Mouse (Mus musculus) heart, embryonic 13.5 days (tissue): ENCODE results near the gene Tbc1d1. TPM values are rescaled to one million over a fixed set of nuclear protein-coding genes. Genes with fewer than 3 reads are reported as not detected.
A peak's percentile ranks its signal among the peaks of the same experiment; 100 is the strongest.

Experiments
- ATAC-seq: fragments of 200-750 bp; cut with Nextera tagmentation; 2 replicates; pipeline ENCODE4 v1.8.0; 2017; ENCODE audit warnings: moderate TSS enrichment; ENCODE audit not compliant: insufficient number of reproducible peaks, low FRiP score, low TSS enrichment; ENCODE audit errors: extremely low read depth
- H3K27ac ChIP-seq: fragments of 300-500 bp; sonication (generic); replicated peaks from 2 replicates; pipeline ENCODE4 v1.5.1; 2015; ENCODE audit warnings: moderate library complexity, mild to moderate bottlenecking, inconsistent platforms
- H3K27me3 ChIP-seq: fragments of 300-500 bp; sonication (generic); replicated peaks from 2 replicates; pipeline ENCODE4 v1.6.1; 2015; ENCODE audit warnings: mild to moderate bottlenecking, inconsistent platforms
- H3K36me3 ChIP-seq: fragments of 300-500 bp; sonication (generic); 2 replicates; pipeline ENCODE4 v1.6.1; 2015; ENCODE audit warnings: mild to moderate bottlenecking, inconsistent platforms
- H3K4me1 ChIP-seq: fragments of 300-500 bp; sonication (generic); 2 replicates; pipeline ENCODE4 v1.6.1; 2015; ENCODE audit warnings: inconsistent platforms
- H3K4me2 ChIP-seq: fragments of 300-500 bp; sonication (generic); 2 replicates; pipeline ENCODE4 v1.6.1; 2015; ENCODE audit warnings: inconsistent platforms, mild to moderate bottlenecking, moderate library complexity
- H3K4me3 ChIP-seq: fragments of 300-500 bp; sonication (generic); 2 replicates; pipeline ENCODE4 v1.5.1; 2015; ENCODE audit warnings: moderate library complexity, mild to moderate bottlenecking, inconsistent platforms
- H3K9ac ChIP-seq: fragments of 300-500 bp; sonication (generic); 2 replicates; pipeline ENCODE4 v1.6.1; 2015; ENCODE audit warnings: inconsistent platforms, mild to moderate bottlenecking, moderate library complexity
- H3K9me3 ChIP-seq: fragments of 300-500 bp; sonication (generic); 2 replicates; pipeline ENCODE4 v1.6.1; 2016; ENCODE audit warnings: inconsistent platforms
- WGBS: fragments of 180-500 bp; shearing (Covaris S2); methylation state at CpG from one replicate; pipeline ENCODE4 v1.1.7; 2015; ENCODE audit warnings: mixed read lengths; 5-methylcytosine and 5-hydroxymethylcytosine counted together
- polyA plus RNA-seq: library from polyadenylated mRNA; unstranded; fragments of >200 nt; fragmentation: Nextera tagmentation; extraction: Ambion mirVana; gene quantifications from 2 replicates; pipeline ENCODE4 v1.2.1, GENCODE M21; 2015

Gene Tbc1d1
- polyA plus RNA-seq, 1 experiment from 2014 or later: 25.4 TPM

DNA sequence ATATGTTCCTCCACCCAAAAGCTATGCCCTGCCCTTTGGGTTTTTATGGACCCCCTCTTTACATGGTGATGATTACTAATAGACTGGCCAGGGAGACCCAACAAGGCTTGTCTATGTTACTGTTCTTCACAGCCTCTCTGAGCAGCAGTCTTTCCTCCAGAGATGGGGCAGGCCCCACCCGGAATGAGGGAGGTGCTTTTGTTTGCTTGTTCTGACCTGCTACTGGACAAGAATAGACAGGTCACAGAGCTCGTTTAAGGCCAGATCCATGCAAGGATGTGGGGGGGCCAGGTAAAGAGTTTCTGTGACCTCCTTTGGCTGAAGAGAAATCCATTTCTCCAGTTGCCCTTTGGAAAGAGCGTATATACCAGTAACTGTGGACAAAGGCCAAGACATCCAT, 72.1 kb downstream of the Tbc1d1 start:
- H3K36me3 ChIP-seq: no peaks in the 10 kb centered on the region
- no peaks in the 10 kb centered on the region for H3K9me3 ChIP-seq
- no peak overlapping the region for H3K9ac ChIP-seq
- peaks cover 30% of the 10 kb centered on the region for H3K4me1 ChIP-seq
- H3K27me3 ChIP-seq: no peaks in the 10 kb centered on the region
- no peak overlapping the region for H3K4me2 ChIP-seq
- H3K27ac ChIP-seq: no peak overlapping the region
- 64% methylated on average over 3 of the region's 3 CpGs for WGBS
- no peak overlapping the region for H3K4me3 ChIP-seq
- no peak for ATAC-seq

DNA sequence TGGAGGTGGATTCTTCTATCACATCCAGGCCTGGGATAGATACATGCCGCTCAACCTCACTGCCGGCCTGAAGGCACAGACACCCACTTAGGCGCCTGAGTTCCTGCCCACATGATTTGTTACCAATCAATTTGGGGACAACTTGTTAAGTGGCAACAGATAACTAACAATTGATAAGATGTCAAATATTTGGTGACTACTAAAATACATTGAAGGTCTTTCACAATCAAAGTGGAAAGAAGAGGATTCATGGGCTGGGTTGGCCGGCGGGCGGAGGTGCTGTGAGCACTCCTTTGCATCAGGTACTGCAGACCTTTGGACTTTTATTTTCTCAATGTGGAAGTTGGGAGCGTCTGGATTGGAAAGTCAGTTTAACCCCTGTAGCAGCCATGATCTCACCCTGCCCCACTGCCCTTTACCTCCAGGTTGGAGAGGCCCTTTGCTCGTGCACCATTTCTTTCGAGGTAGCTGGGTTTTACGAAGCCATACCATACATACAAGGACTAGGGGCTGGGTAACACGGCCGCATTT, 73.3 kb downstream of the Tbc1d1 start:
- Histone ChIP-seq H3K36me3 (no peaks in the 10 kb centered on the region), H3K27ac (0 out of 2 replicates have a peak overlapping the region, but pooled peaks have one; percentile 8), H3K4me2 (peak overlapping the region; percentile 95), H3K9me3 (no peaks in the 10 kb centered on the region), H3K27me3 (no peaks in the 10 kb centered on the region), H3K9ac (peak overlapping the region; percentile 92), H3K4me1 (peaks cover 38% of the 10 kb centered on the region), H3K4me3 (peak overlapping the region; percentile 84)
- ATAC-seq: no peak
- 39% methylated on average over 12 of the region's 12 CpGs for WGBS

DNA sequence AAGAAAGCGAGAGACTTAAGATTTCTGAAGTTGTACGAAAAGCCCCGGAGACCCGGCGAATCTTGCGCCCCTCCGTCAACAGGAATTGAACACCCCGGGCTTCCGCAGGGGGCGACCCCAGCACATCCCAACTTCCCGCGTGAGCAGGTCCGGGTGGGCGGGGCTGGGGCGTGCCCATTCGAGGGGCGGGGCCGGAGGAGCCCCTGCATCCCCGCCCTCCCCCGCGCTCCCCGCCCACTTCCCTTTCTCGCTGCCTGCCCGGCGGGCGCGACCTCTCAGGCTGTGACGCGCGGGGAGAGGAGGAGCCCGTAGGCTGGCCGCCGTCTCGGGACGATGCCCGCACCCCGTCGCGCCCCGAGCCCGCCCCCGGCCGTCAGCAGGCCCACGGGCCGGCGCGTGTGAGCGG, 74.0 kb downstream of the Tbc1d1 start:
- peak overlapping the region; percentile 84 for H3K4me3 ChIP-seq
- H3K27me3 ChIP-seq: no peaks in the 10 kb centered on the region
- H3K36me3 ChIP-seq: no peaks in the 10 kb centered on the region
- peak overlapping the region; percentile 73 for H3K27ac ChIP-seq
- peak overlapping the region; percentile 92 for H3K9ac ChIP-seq
- H3K4me2 ChIP-seq: peak overlapping the region; percentile 95
- H3K4me1 ChIP-seq: peaks cover 40% of the 10 kb centered on the region
- WGBS: 1% methylated on average over 33 of the region's 48 CpGs
- peak; percentile 87 for ATAC-seq
- H3K9me3 ChIP-seq: no peaks in the 10 kb centered on the region

DNA sequence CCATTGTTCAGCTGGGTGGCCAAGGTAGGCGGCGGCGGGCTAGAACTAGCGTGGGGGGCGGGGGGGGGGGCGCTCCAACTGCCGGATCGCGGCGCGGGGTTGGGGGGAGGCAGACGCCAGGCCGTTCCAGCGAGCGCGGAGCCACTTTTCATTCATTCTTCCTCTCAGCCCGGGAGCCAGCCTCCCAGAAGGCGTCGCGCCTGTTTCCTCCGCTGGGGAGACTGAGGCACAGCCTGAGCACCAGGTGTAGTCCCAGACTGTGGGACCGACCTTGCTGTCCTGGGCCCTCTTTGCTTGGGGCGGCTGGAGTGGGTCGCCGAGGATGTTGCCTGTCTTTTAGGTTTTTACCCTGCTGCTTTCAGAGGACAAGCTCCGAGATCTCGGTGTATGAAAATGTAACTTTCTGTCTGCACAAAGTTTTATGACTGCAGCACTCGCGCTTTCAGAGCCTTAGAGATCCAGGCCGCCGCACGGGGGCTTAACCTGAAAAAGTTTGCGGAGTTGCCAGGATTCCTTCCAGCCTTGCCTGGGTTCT, 74.5 kb downstream of the Tbc1d1 start:
- peak; percentile 10; the same call in 1 of the 2 replicates for ATAC-seq
- H3K36me3 ChIP-seq: no peaks in the 10 kb centered on the region
- no peaks in the 10 kb centered on the region for H3K9me3 ChIP-seq
- peaks cover 45% of the 10 kb centered on the region for H3K4me1 ChIP-seq
- H3K27ac ChIP-seq: peak overlapping the region; percentile 73
- no peaks in the 10 kb centered on the region for H3K27me3 ChIP-seq
- H3K4me3 ChIP-seq: peak overlapping the region; percentile 84
- under 1% methylated on average over 27 of the region's 33 CpGs for WGBS
- H3K9ac ChIP-seq: peak overlapping the region; percentile 92
- H3K4me2 ChIP-seq: peak overlapping the region; percentile 95

DNA sequence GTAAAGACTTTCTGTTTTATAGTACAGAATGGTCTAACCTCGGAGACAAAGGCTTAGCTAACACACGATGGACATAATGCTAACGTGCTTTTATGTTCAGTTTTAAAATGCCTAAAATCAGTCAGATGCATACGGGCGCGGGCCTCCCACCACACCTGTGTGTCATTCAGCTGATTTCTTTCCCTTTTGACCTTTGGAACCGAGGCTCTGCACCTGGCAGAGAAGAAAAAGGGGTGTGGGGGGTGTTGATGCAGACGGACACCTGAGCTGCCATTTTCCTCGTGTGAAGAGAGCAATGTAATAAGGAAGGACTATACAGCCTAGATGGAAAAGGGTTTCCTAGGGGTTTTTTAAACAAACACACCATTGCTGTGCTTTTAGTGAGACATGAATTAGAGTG, 76.8 kb downstream of the Tbc1d1 start:
- Histone ChIP-seq H3K27me3 (no peaks in the 10 kb centered on the region), H3K36me3 (no peaks in the 10 kb centered on the region), H3K9me3 (no peaks in the 10 kb centered on the region), H3K4me1 (peaks cover 65% of the 10 kb centered on the region), H3K9ac (no peak overlapping the region), H3K27ac (no peak overlapping the region), H3K4me2 (no peak overlapping the region), H3K4me3 (no peak overlapping the region)
- 77% methylated on average over 9 of the region's 9 CpGs for WGBS
- ATAC-seq: no peak

DNA sequence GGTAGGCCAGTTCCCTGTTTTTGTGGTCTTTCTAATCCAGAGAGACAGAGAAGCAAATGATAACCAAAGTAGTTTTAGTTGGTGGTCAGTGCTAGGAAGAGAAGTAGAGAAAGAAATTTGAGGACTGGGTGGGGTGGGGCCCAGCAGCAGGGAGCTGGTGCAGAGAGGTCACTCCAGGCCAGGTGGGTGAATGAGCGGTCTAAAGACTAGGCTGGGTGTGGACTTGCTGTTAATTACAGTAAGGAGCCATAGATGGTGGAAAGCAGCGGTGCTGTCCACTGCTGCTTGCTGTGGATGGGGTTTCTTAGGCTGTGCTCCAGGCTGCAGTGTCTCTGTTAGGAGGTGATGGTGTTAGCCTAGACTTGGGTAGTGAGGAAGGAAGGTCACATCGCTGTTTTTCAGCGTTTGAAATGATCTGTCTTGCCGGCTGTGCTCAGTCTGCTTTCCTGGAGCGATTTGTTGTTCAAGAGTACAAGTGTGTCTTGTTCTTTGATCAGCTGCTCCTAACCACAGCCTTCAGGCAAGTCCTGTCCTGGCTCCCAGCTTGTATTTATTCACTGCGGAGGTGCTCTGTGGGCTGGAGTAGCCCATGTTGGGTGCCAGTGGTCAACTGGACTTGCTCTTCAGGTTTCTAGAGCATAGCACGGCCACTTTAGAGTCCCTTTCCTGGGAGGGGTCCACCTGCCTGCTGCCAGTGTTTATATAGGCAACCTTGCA, 78.3 kb downstream of the Tbc1d1 start:
- Histone ChIP-seq H3K9me3 (no peaks in the 10 kb centered on the region), H3K4me2 (no peak overlapping the region), H3K27me3 (no peaks in the 10 kb centered on the region), H3K27ac (no peak overlapping the region), H3K4me1 (peaks cover 77% of the 10 kb centered on the region), H3K36me3 (no peaks in the 10 kb centered on the region), H3K4me3 (no peak overlapping the region), H3K9ac (no peak overlapping the region)
- WGBS: 56% methylated on average over 8 of the region's 8 CpGs
- no peak for ATAC-seq

DNA sequence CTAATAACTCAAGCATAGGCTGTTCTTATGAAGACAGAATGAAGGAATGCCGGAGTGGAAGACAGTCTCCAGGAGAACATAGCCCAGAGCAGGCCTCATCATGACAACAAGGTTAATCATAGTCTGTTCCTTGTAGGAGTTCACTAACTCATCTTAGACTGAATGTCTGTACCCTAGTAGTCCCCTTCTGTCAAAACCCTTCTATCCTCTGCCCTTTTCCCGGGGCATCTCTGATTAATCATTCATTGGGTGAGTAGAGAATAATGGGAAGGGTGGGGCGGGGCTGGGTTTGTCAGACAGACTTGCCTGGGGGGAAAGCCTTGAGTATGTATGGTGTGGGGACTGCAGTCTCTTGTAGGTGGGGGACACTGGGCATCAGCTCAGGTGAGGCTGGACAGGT, 79.1 kb downstream of the Tbc1d1 start:
- no peaks in the 10 kb centered on the region for H3K36me3 ChIP-seq
- H3K9ac ChIP-seq: no peak overlapping the region
- H3K4me2 ChIP-seq: no peak overlapping the region
- ATAC-seq: no peak
- no peaks in the 10 kb centered on the region for H3K9me3 ChIP-seq
- H3K27ac ChIP-seq: no peak overlapping the region
- H3K4me3 ChIP-seq: no peak overlapping the region
- peaks cover 82% of the 10 kb centered on the region for H3K4me1 ChIP-seq
- H3K27me3 ChIP-seq: no peaks in the 10 kb centered on the region
- 77% methylated on average over 3 of the region's 3 CpGs for WGBS

DNA sequence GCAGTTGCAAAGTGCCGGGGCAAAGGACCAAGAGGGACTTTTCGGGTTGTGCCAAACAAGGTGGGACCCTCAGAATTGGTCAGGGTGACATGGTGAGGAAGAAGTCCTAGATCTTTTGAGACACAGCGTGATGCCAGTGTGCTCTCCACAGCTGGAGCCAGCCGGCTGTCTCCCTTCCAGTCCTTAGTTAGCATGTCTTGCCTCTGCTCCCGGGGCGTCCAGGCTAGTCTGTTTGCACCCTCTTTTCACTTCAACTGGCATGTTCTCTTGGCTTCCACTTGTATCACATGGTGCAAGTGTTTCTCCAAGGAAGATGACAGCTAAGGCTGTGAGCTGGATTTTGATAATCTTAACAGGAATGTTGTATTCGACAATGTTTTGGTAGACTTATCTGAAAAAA, 80.5 kb downstream of the Tbc1d1 start:
- WGBS: 27% methylated on average over 7 of the region's 7 CpGs
- no peak for ATAC-seq
- 0 out of 2 replicates have a peak overlapping the region, but pooled peaks have one; percentile 3 for H3K9ac ChIP-seq
- H3K4me3 ChIP-seq: no peak overlapping the region
- H3K27me3 ChIP-seq: no peaks in the 10 kb centered on the region
- no peaks in the 10 kb centered on the region for H3K9me3 ChIP-seq
- H3K4me1 ChIP-seq: peaks cover 89% of the 10 kb centered on the region
- peak overlapping the region; percentile 0; the same call in 1 of the 2 replicates for H3K4me2 ChIP-seq
- H3K27ac ChIP-seq: peak overlapping the region; percentile 56; the same call in 1 of the 2 replicates
- H3K36me3 ChIP-seq: no peaks in the 10 kb centered on the region

DNA sequence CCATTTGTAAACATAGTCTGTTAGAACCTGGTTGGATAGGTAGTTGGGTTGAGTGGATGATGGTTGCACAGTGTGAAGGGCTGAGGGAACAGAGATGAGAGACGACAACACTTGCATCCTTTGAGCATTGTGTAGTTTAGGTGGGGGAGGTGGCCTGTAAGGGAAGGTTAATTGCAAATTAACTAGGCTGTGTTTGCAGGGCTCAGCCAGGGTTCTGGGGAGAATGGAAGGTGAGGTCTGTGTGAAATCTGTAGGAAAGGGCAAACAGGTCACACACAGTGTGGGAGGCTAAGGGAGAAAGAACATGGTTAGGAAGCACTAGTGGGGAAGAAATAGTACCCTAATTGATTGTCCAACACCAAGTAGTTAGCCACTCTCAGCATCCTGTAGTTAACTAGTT, 81.2 kb downstream of the Tbc1d1 start:
- no peak for ATAC-seq
- H3K9ac ChIP-seq: no peak overlapping the region
- H3K4me3 ChIP-seq: no peak overlapping the region
- no peaks in the 10 kb centered on the region for H3K9me3 ChIP-seq
- H3K4me1 ChIP-seq: peaks cover 93% of the 10 kb centered on the region
- WGBS: 31% methylated on average over 1 of the region's 1 CpGs
- no peak overlapping the region for H3K27ac ChIP-seq
- no peak overlapping the region for H3K4me2 ChIP-seq
- H3K27me3 ChIP-seq: no peaks in the 10 kb centered on the region
- no peaks in the 10 kb centered on the region for H3K36me3 ChIP-seq

DNA sequence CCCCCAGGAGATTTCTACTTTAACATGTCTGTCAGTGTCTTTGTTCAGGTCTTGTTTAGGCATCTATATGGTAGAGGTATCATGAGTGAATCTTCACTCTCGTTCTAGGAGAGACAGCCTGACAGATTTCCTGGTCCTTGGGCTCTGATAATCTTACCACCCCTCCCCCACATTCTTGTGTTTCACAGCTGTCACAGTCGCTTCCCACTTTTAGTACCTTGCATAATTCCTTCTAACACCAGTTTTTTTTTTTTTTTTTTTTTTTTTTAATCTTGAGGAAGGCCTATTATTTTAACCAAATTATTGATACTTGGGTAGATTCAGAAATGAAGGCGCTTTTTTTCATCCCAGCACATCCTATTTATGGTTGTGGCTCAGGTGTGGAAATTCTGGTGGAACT, 81.6 kb downstream of the Tbc1d1 start:
- Histone ChIP-seq H3K9ac (no peak overlapping the region), H3K4me2 (no peak overlapping the region), H3K4me1 (peaks cover 96% of the 10 kb centered on the region), H3K36me3 (no peaks in the 10 kb centered on the region), H3K4me3 (no peak overlapping the region), H3K27ac (no peak overlapping the region), H3K9me3 (no peaks in the 10 kb centered on the region), H3K27me3 (no peaks in the 10 kb centered on the region)
- ATAC-seq: no peak
- WGBS: 44% methylated on average over 3 of the region's 3 CpGs

DNA sequence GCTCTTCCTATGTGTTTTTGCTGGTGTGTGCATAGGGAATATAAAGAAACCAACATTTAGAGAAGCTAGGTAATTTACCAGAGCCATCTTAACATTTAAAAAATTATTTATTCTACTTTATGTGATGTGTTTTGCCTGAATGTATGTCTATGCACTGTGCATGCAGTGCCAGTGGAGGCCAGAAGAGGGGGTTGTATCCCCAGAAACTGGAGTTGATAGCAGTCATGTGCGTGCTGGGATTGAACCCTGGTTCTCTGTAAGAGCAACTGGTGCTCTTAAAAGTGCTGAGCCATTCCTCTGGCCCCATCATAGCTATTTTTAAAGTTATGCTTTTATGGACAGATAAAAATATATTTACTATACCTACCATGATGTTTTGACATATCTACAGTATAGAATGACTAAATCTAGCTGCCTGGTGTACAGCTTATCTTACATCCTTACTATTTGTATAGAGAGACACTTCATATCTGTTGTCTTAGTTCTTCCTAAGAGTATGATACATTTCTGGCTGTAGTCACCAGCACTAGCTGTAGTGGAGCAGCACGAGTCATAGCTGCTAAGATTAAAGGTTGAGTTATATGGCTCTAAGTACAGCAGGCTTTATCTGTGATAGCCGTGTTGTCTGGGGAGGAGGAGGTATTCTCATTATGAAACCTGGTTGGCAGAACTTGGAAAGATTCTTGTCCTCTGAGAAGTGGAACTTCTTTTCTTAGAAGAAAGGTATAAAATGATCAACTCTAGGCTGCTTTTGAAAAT, 83.0 kb downstream of the Tbc1d1 start:
- no peaks in the 10 kb centered on the region for H3K27me3 ChIP-seq
- peak overlapping the region; percentile 29; the same call in 1 of the 2 replicates for H3K27ac ChIP-seq
- no peaks in the 10 kb centered on the region for H3K9me3 ChIP-seq
- H3K9ac ChIP-seq: no peak overlapping the region
- H3K4me2 ChIP-seq: no peak overlapping the region
- peaks cover 97% of the 10 kb centered on the region for H3K4me1 ChIP-seq
- no peak for ATAC-seq
- no peak overlapping the region for H3K4me3 ChIP-seq
- WGBS: 38% methylated on average over 3 of the region's 3 CpGs
- H3K36me3 ChIP-seq: no peaks in the 10 kb centered on the region
